Mouse (Mus musculus): ENCODE data around the gene Cd1d1.
"Not testable (repeated sequence)": the region's sequence is repeated elsewhere in the genome, so short reads cannot be mapped to it uniquely, and the experiment has no call there.

Gene Cd1d1

GRCm38 (mm10) chr3:86999415-86999740 is at the start of gene Cd1d1:
Cd1d1 (minus strand) TSS chr3:86999441.
- DNase-seq (ENCODE audit: low spot score) = no peak

GRCm38 (mm10) chr3:87047801-87048200 is 48.6 kb upstream of the Cd1d1 start:
- no peak for DNase-seq (ENCODE audit: low spot score)

- DNase-seq (ENCODE audit: low spot score) = no peak
Measured at GRCm38 (mm10) chr3:87041733-87042132, 42.5 kb upstream of the Cd1d1 start.

GRCm38 (mm10) chr3:87038500-87038899 is 39.3 kb upstream of the Cd1d1 start:
- DNase-seq (ENCODE audit: low spot score) = no peak

- no peak for DNase-seq (ENCODE audit: low spot score)
Measured at GRCm38 (mm10) chr3:87034061-87034460, 34.8 kb upstream of the Cd1d1 start.

GRCm38 (mm10) chr3:87033357-87033756 is 34.1 kb upstream of the Cd1d1 start:
- peak; percentile 58 for DNase-seq (ENCODE audit: low spot score)

- peak; percentile 78 for DNase-seq (ENCODE audit: low spot score)
Measured at GRCm38 (mm10) chr3:87030855-87031254, 31.6 kb upstream of the Cd1d1 start.

GRCm38 (mm10) chr3:87017707-87018106 is 18.5 kb upstream of the Cd1d1 start:
- DNase-seq (ENCODE audit: low spot score) = no peak

GRCm38 (mm10) chr3:87017001-87017400 is 17.8 kb upstream of the Cd1d1 start:
- no peak for DNase-seq (ENCODE audit: low spot score)

- no peak for DNase-seq (ENCODE audit: low spot score)
Measured at GRCm38 (mm10) chr3:87015931-87016330, 16.7 kb upstream of the Cd1d1 start.

GRCm38 (mm10) chr3:87012406-87012805 is 13.2 kb upstream of the Cd1d1 start:
- DNase-seq (ENCODE audit: low spot score) = not testable (repeated sequence)

- not testable (repeated sequence) for DNase-seq (ENCODE audit: low spot score)
Measured at GRCm38 (mm10) chr3:87008281-87008680, 9.0 kb upstream of the Cd1d1 start.

GRCm38 (mm10) chr3:87000676-87001075 is 1.4 kb upstream of the Cd1d1 start:
- DNase-seq (ENCODE audit: low spot score) = peak; percentile 30

- no peak for DNase-seq (ENCODE audit: low spot score)
Measured at GRCm38 (mm10) chr3:87000051-87000450, 810 bp upstream of the Cd1d1 start.

- peak; percentile 78 for DNase-seq (ENCODE audit: low spot score)
Measured at GRCm38 (mm10) chr3:86998433-86999414, 517 bp downstream of the Cd1d1 start.

- DNase-seq (ENCODE audit: low spot score) = no peak
Measured at GRCm38 (mm10) chr3:86996111-86996510, 3.1 kb downstream of the Cd1d1 start.

- DNase-seq (ENCODE audit: low spot score) = no peak
Measured at GRCm38 (mm10) chr3:86995381-86995780, 3.9 kb downstream of the Cd1d1 start.

GRCm38 (mm10) chr3:86986969-86987368 is 12.3 kb downstream of the Cd1d1 start:
- DNase-seq (ENCODE audit: low spot score) = not testable (repeated sequence)

- DNase-seq (ENCODE audit: low spot score) = no peak
Measured at GRCm38 (mm10) chr3:86986490-86986889, 12.8 kb downstream of the Cd1d1 start.

- no peak for DNase-seq (ENCODE audit: low spot score)
Measured at GRCm38 (mm10) chr3:86983382-86983781, 15.9 kb downstream of the Cd1d1 start.

GRCm38 (mm10) chr3:86976546-86976945 is 22.7 kb downstream of the Cd1d1 start:
- peak; percentile 86 for DNase-seq (ENCODE audit: low spot score)

- DNase-seq (ENCODE audit: low spot score) = no peak
Measured at GRCm38 (mm10) chr3:86975150-86975549, 24.1 kb downstream of the Cd1d1 start.

GRCm38 (mm10) chr3:86962665-86963435 is 36.4 kb downstream of the Cd1d1 start:
- DNase-seq (ENCODE audit: low spot score) = no peak
